Mouse (Mus musculus): ENCODE results near the gene Mtmr12. TPM values are rescaled to one million over a fixed set of nuclear protein-coding genes. Genes with fewer than 3 reads are reported as not detected.

The Mtmr12 gene
- total RNA-seq, 2 experiments from 2014 or later, result 41.4 to 47.3 TPM

- intact Hi-C loops (cut with DNase I), result no loop called here
Observed at GRCm38 (mm10) chr15:12308539-12308938, 103.7 kb downstream of the Mtmr12 start.

GRCm38 (mm10) chr15:12310676-12311075, 105.8 kb downstream of the Mtmr12 start:
- intact Hi-C loops (cut with DNase I), result no loop called here
- DNase-seq (ENCODE audit: low spot score in 2 of 2), result no peak

More at GRCm38 (mm10) chr15:12308539-12308938, 103.7 kb downstream of the Mtmr12 start:
- no peak for DNase-seq (ENCODE audit: low spot score in 2 of 2)

- no peak for DNase-seq (ENCODE audit: low spot score in 2 of 2)
- intact Hi-C loops (cut with DNase I), result no loop called here
Observed at GRCm38 (mm10) chr15:12311465-12311864, 106.6 kb downstream of the Mtmr12 start.

GRCm38 (mm10) chr15:12313255-12313654, 108.4 kb downstream of the Mtmr12 start:
- intact Hi-C loops (cut with DNase I), result no loop called here
- DNase-seq (ENCODE audit: low spot score in 2 of 2), result no peak

GRCm38 (mm10) chr15:12314584-12314983, 109.8 kb downstream of the Mtmr12 start:
- intact Hi-C loops (cut with DNase I), result no loop called here

GRCm38 (mm10) chr15:12315996-12316395, 111.2 kb downstream of the Mtmr12 start:
- no peak for DNase-seq (ENCODE audit: low spot score in 2 of 2)
- intact Hi-C loops (cut with DNase I), result no loop called here

More at GRCm38 (mm10) chr15:12314584-12314983, 109.8 kb downstream of the Mtmr12 start:
- DNase-seq (ENCODE audit: low spot score in 2 of 2), result no peak

- intact Hi-C loops (cut with DNase I), result no loop called here
- no peak for DNase-seq (ENCODE audit: low spot score in 2 of 2)
Observed at GRCm38 (mm10) chr15:12317290-12317689, 112.5 kb downstream of the Mtmr12 start.

DNA sequence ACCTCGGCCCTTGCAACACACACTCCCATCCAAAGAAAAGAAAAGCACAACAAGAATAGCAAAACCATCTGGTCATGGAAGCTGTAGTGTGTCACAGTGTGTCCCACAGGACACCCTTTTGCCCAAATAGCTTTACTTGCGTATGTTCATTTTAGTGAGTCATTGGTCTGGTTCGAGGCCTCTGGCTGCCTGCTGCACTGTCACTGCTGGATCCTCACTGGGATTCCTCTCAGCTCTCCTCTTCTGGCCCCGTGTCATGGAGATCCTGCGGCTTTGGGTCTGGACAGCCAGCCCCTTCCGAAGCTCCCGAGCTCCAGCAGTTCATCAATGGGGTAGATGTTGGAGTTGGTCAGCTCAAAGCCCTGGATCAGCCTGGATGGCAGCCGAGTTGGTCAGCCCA, 113.6 kb downstream of the Mtmr12 start:
- DNase-seq (ENCODE audit: low spot score in 2 of 2), result no peak
- intact Hi-C loops (cut with DNase I), result no loop called here

GRCm38 (mm10) chr15:12319889-12320288, 115.1 kb downstream of the Mtmr12 start:
- intact Hi-C loops (cut with DNase I), result loop anchor here (5.0 to 10.0 kb wide), 3 partner anchors 48 to 205 kb away; partner anchors contain the start of genes Mtmr12 and Zfr
- DNase-seq (ENCODE audit: low spot score in 2 of 2), result no peak

GRCm38 (mm10) chr15:12320441-12321090, 115.7 kb downstream of the Mtmr12 start:
- intact Hi-C loops (cut with DNase I), result loop anchor here (5.0 to 10.0 kb wide), 3 partner anchors 48 to 206 kb away; partner anchors contain the start of genes Mtmr12 and Zfr
- no peak for DNase-seq (ENCODE audit: low spot score in 2 of 2)

GRCm38 (mm10) chr15:12321091-12321787, 116.4 kb downstream of the Mtmr12 start, which contains the start of gene Golph3:
Gene Golph3 (plus strand): TSS chr15:12321450.
- intact Hi-C loops (cut with DNase I), result loop anchor here (5.0 to 10.0 kb wide), 3 partner anchors 49 to 206 kb away; partner anchors contain the start of genes Mtmr12 and Zfr
- peak; percentile 92 to 96 for DNase-seq (ENCODE audit: low spot score in 2 of 2)

- DNase-seq (ENCODE audit: low spot score in 2 of 2), result peak; percentile 37 to 50
- intact Hi-C loops (cut with DNase I), result loop anchor here (5.0 to 10.0 kb wide), 3 partner anchors 50 to 207 kb away; partner anchors contain the start of genes Mtmr12 and Zfr
Observed at GRCm38 (mm10) chr15:12321788-12322621, 117.2 kb downstream of the Mtmr12 start, which contains the start of gene 1810049J17Rik. Gene 1810049J17Rik (minus strand): TSS chr15:12321899.

- intact Hi-C loops (cut with DNase I), result loop anchor here (5.0 to 10.0 kb wide), 3 partner anchors 51 to 208 kb away; partner anchors contain the start of genes Mtmr12 and Zfr
- DNase-seq (ENCODE audit: low spot score in 2 of 2), result no peak
Observed at GRCm38 (mm10) chr15:12322676-12323402, 118.0 kb downstream of the Mtmr12 start.

Small RNA genes within 50 kb of the gene (microRNA-seq; reads per million reads assigned to microRNA genes)
- gene Mir1898, result not detected

Other genes with a start within 250 kb of the Mtmr12 start
- gene Sub1, start 208.0 kb upstream of the Mtmr12 start, total RNA-seq (2021), result 100 to 1,000 TPM; 295 to 303 TPM
- 100 to 1,000 TPM; 331 to 349 TPM for gene Zfr, start 87.2 kb upstream of the Mtmr12 start, total RNA-seq (2021)
- 100 to 1,000 TPM; 106 to 114 TPM for gene Golph3, start 116.4 kb downstream of the Mtmr12 start, total RNA-seq (2021)
- gene 1810049J17Rik, start 116.9 kb downstream of the Mtmr12 start, total RNA-seq (2021), result 1 to 10 TPM; 1.0 to 1.1 TPM

Measured in left cerebral cortex, postnatal 36 days (tissue).